Mouse (Mus musculus): ENCODE measurements at regions not wholly inside any gene's neighbourhood (a gene's known extent, or its start where the extent isn't known, plus 50 kb on each side); places are given as distances from the start of the nearest gene placed in this dataset.

- no peak for DNase-seq
Measured at GRCm38 (mm10) chr15:68431251-68431650, 1930.5 kb upstream of the Lrrc6 start.

GRCm38 (mm10) chr15:68430486-68430885 is 1929.8 kb upstream of the Lrrc6 start:
- DNase-seq = no peak

DNA sequence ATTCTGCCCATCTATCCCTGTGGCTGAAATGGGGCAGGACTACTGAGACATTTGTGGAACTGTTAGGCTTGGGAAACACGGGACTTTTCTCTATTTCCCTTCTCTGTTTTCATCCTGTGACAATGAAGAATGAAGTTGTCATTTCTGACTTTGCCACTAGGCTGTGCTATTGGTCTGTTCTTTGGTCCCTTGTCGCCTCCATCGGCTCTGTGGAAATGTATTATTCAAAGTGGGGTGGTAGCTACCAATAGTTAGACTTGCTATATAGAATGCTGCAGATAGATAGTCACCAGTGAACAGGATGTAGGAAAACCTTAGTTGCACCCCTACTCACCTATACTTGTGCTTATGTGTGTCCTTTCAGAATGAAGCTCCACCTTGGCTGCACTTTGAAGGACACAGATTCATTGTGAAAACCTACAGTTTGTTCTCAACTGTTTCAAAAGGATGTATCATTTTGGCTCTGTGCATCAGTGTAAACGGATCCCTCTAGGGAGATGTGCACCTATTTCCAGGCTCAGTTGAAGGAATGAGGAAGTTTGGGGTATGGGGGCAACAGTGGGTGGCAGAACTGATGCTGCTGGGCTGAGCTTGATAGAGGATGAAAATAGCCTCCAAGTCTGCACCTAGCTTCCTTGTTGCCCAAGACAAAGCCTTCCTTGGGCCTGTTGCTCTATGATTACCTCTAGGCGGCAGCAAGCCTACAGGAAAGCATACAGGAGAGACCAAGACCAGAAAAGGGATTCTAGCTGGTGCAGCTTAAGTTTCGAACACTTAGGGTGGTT is 1927.9 kb upstream of the Lrrc6 start:
- DNase-seq = peak; percentile 75

DNA sequence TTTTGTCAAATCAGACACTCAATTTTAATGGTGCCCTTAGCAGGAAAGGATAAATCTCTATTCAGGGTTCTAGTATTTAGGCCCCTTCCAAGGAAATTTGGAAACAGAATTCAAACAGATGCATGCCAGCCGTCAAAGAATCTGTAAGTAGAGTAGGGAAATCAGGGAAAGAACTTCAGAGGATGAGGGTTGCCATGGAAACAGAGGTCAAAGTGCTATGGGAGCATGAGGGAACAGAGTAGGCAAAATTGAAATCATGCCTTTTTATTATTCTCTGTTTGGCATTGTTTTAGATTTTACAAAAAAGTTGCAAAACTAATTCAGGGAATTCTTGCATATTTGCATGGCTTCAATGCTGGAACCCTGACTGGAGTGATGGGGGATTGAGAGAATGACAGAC is 1916.4 kb upstream of the Lrrc6 start:
- DNase-seq = no peak

- peak; percentile 58 for DNase-seq
Measured at GRCm38 (mm10) chr15:68415401-68415925, 1914.8 kb upstream of the Lrrc6 start.

GRCm38 (mm10) chr15:68414047-68414446 is 1913.3 kb upstream of the Lrrc6 start:
- DNase-seq = no peak

DNA sequence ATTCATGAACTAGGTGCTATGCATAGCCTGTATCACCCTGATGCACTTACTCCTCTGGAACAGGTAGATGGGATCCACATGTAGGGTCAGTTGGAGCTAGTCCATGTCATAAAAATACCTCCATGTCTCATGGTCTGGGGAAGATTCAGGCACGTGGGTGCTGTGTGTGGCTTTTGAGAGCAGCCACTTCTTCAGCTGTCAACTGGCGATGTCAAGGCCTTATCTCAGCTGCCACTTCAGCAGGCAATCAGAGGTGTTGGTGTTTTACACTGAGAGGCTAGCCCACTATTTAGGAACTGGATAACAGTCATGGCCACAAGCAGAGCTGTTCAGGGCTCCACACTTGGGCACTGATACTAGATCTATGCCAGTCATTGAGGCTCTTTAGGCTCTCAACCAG is 1912.0 kb upstream of the Lrrc6 start:
- no peak for DNase-seq

- DNase-seq = no peak
Measured at GRCm38 (mm10) chr15:68412156-68412555, 1911.4 kb upstream of the Lrrc6 start.

DNA sequence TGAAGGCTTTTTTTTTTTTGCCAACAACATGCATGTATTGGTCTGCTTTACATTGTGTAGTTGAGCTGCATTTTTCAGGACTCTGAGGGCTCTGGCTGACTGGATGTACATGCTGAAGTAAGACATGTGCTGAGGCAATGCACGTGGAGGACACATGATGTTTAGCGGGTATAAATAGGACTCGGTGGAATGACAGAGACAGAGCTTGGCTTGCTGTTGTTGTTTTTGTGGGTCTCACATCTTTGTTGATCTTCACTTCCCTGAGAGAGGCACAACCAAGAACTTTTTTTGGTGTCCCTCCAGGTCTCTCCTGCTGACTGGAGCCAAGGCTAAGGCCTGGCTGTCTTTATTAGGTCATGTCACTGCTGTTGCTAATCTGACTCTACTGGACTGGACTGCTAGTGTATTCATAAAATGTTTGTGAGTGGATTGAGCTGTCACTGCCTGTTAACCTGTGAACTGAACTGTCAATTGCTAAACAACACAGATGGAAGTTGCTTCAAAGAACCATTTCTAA is 1902.9 kb upstream of the Lrrc6 start:
- no peak for DNase-seq

DNA sequence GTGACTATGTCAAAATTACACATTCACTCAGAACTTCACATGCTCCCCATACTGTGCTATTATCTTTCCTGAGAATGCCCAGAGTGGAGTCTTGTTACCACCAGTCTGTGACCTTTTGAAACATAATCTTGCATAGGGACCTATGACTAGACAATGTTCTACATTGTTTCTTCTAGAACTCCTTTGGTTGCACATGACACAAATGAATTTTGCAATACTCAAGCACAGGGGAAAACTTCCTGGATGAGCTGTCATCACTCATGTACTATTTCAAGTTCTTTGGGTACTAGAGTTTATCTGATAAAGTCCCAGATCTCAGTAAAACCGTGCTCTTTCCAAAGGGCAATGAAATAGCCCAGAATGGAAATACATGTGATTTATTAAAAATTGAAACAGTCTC is 1901.0 kb upstream of the Lrrc6 start:
- no peak for DNase-seq

- no peak for DNase-seq
Measured at GRCm38 (mm10) chr15:68401006-68401405, 1900.3 kb upstream of the Lrrc6 start.

GRCm38 (mm10) chr15:68396566-68396965 is 1895.9 kb upstream of the Lrrc6 start:
- DNase-seq = no peak

DNA sequence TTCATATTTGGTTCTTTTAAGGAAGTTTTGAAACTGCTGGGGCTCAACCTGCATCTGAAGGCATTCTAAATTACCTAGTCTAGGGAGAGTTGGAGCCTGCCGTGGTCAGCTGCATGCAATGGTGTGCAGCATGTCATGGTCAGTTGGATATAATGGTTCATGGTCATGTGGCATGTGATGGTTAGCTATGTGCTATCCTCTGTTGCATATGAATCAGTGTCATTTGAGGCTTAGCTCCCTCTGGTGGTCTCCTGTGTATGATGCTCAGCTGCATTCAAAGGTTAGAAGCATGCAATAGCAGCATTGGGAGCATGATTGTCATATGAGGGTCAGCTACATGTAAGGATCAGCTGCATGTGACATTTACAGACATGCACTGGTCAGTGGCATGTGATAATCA is 1894.0 kb upstream of the Lrrc6 start:
- DNase-seq = peak; percentile 16

DNA sequence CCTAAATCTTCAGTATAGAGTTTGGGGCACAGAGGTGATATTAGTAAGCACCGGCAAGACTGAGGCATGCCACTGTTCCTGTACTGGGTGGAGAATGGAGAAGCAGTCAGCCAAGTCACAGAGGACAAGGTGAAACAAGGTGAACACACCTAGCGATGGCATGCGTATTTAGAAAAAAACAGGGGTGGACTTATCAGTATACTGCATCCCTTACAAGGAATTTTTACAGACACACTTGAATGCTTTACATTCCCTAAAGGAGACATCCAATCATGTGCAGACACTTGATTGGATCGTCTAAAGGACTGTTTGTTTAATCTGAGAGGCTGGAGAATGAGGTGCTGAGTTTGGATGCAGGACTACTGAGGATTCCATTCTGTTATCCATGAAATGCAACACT is 1893.4 kb upstream of the Lrrc6 start:
- no peak for DNase-seq

DNA sequence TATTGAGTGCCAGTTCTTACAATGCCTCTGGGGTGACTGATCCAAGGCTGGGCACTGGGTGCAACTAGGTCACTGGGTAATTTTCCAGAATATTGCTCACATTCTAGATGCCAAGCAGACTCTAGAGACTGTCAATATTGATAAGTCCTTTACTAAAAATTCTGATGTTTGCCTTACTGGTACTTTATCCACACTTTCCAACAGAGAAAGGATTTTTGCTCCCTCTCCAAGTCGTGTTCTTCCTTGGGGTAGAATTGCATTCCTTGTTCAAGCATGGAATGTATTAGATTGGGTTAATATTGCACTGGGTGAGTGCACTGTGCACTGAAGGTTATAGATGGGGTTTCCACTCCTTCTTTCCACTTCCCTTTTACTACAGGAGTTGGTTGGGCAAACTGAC is 1891.0 kb upstream of the Lrrc6 start:
- DNase-seq = no peak

GRCm38 (mm10) chr15:68389855-68390254 is 1889.1 kb upstream of the Lrrc6 start:
- no peak for DNase-seq

DNA sequence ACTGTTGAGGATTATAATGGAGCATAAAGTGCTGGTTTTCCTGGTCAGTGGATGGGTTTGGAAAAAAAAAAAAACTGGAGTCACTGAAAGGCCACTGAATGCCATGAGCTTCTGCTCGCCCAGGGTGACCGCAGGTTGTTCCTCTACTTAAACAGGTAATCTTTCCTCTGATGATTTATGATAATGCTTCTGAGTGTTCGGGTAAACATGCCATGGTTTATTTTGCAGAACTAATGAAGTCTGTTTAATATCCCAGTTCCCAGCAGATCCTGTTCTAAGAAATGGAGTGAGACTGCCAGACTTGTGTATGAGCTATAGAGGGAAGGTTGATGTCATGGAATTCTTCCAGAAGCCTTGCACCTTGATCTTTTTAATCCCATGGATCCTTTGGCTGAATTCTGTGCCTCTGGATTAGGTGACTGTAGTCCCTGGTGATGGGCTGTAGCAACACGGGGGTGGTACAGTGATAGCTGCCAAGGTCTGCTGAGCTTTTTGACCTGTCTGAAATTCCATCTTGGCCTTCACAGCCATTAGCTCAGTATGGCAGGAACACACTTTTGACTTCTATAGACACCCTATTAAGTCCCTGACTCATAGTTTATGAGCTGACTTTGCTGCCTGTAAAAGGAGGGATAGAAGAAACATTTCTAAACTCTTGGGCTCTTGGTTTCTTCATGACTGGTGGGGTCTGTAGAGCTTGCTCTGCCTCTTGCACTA is 1886.8 kb upstream of the Lrrc6 start:
- DNase-seq = no peak

DNA sequence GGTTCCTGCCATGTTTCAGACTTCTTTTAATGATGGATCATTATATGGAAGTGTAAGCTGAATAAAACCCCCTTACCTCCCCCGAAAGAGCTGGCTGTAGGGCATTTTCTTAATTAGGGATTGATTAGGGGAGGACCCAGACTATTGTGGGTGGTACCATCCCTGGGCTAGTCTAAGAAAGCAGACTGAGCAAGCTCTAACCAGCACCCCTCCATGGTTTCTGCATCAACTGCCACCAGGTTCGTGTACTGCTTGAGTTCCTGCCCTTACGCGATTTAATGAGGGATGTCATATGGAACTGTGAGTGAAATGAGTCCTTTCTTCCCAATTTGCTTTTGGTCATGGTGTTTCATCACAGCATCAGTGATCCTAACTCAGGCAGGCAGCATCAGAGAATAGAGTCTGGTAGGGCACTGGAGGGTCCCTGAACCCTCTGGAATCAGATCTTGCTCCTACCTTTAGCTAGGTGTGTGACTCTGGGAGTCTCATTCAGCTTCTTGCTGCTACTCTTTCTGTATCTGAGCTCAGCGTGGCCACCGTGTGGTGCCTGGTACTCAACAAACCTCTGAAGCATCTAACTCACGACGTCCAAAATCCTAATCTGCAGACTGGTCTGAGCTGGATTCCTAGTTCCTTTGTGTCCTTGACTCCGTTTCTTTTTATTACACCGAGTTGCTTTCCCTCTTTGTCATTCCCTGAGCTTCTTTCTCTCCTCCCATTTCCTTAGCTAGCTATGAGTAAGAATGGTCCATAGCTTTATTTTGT is 1884.0 kb upstream of the Lrrc6 start:
- DNase-seq = no peak

GRCm38 (mm10) chr15:68375166-68375565 is 1874.5 kb upstream of the Lrrc6 start:
- no peak for DNase-seq

GRCm38 (mm10) chr15:68366816-68367215 is 1866.1 kb upstream of the Lrrc6 start:
- no peak for DNase-seq

DNA sequence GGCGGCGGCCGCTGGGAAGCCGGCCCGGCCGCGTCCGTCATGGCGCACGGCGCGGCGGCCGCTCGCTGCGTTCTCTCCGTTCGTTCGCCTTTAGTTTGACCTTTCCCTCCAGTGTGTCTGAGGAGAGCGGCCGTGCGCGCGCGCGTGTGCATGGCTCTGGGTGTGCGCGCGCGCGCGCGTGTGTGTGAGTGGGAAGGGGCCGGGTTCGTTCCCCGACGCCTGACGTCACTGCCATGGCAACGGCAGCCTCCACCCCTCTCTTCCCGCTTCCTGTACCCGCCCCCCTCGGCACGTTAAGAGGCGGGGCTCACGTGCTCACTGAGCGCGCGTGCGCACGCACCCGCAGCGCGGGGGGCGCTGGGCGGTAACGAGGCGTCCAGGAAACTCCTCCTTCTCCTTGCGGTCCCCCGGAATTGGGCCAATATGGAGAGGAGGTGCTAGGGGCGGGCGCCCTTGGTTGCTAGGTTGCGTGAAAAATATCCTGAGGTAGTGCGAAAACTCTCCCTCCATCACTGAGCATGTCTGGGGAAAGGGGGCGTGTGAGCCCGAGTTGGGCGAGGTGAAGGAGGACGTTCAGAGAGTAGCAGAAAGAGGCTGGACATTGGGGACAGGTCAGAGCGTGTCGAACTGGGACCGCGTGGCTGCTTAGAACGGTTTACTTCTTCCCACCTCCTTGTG is 1862.5 kb upstream of the Lrrc6 start:
- DNase-seq = peak; percentile 99
